Mouse (Mus musculus): ENCODE measurements around the gene Tmem150b. TPM values are rescaled to one million over a fixed set of nuclear protein-coding genes. Genes with fewer than 3 reads are reported as not detected.

The Tmem150b gene
- polyA plus RNA-seq, 1 experiment from 2014 or later, result 0.14 TPM

GRCm38 (mm10) chr7:4739544-4740275 lies 14.7 kb upstream of the Tmem150b start, which contains the start of gene Kmt5c:
Gene Kmt5c, plus strand, starts transcription at chr7:4740115.
- Histone ChIP-seq H3K4me1 (replicated peaks; ENCODE audit: control insufficient read depth, insufficient read depth, low read length) (peaks cover 15% of the 10 kb centered on the region), H3K9me3 (ENCODE audit: control insufficient read depth, low read length) (no peaks in the 10 kb centered on the region), H3K27me3 (ENCODE audit: control insufficient read depth, insufficient read depth, low read depth, low read length) (no peaks in the 10 kb centered on the region), H3K9ac (ENCODE audit: low read length) (peak within 1 kb of the TSS; percentile 78), H3K4me2 (ENCODE audit: low read depth, low read length) (peak within 1 kb of the TSS; percentile 76), H3K36me3 (ENCODE audit: control insufficient read depth, insufficient read depth, low read length) (no peaks in the 10 kb centered on the region; the same call in 1 of the 2 replicates), H3K4me3 (ENCODE audit: low read length) (peak within 1 kb of the TSS; percentile 65), H3K27ac (ENCODE audit: low read length) (peak within 1 kb of the TSS; percentile 75)
- peak; percentile 96 for ATAC-seq (ENCODE audit: low read depth)
- WGBS, result under 1% methylated on average over 37 of the region's 44 CpGs

- peak overlapping the region; percentile 45 for H3K27ac ChIP-seq (ENCODE audit: low read length)
- no peaks in the 10 kb centered on the region for H3K27me3 ChIP-seq (ENCODE audit: control insufficient read depth, insufficient read depth, low read depth, low read length)
- peak overlapping the region; percentile 33 for H3K9ac ChIP-seq (ENCODE audit: low read length)
- H3K4me2 ChIP-seq (ENCODE audit: low read depth, low read length), result peak overlapping the region; percentile 56
- WGBS, result 43% methylated on average over 10 of the region's 10 CpGs
- H3K36me3 ChIP-seq (ENCODE audit: control insufficient read depth, insufficient read depth, low read length), result no peaks in the 10 kb centered on the region; the same call in 1 of the 2 replicates
- ATAC-seq (ENCODE audit: low read depth), result no peak
- H3K9me3 ChIP-seq (ENCODE audit: control insufficient read depth, low read length), result no peaks in the 10 kb centered on the region
- H3K4me3 ChIP-seq (ENCODE audit: low read length), result peak overlapping the region; percentile 38
- H3K4me1 ChIP-seq (replicated peaks; ENCODE audit: control insufficient read depth, insufficient read depth, low read length), result peaks cover 15% of the 10 kb centered on the region
These were observed 14.0 kb upstream of the Tmem150b start for GRCm38 (mm10) chr7:4739041-4739543.

GRCm38 (mm10) chr7:4732968-4733392 lies 7.9 kb upstream of the Tmem150b start:
- 49% methylated on average over 6 of the region's 6 CpGs for WGBS

GRCm38 (mm10) chr7:4731090-4731489 lies 6.0 kb upstream of the Tmem150b start:
- 75% methylated on average over 5 of the region's 5 CpGs for WGBS
- ATAC-seq (ENCODE audit: low read depth), result no peak
- Histone ChIP-seq H3K4me1 (replicated peaks; ENCODE audit: control insufficient read depth, insufficient read depth, low read length) (no peaks in the 10 kb centered on the region), H3K4me3 (ENCODE audit: low read length) (no peak overlapping the region), H3K9me3 (ENCODE audit: control insufficient read depth, low read length) (no peaks in the 10 kb centered on the region), H3K4me2 (ENCODE audit: low read depth, low read length) (no peak overlapping the region), H3K9ac (ENCODE audit: low read length) (no peak overlapping the region), H3K27me3 (ENCODE audit: control insufficient read depth, insufficient read depth, low read depth, low read length) (no peaks in the 10 kb centered on the region), H3K27ac (ENCODE audit: low read length) (no peak overlapping the region), H3K36me3 (ENCODE audit: control insufficient read depth, insufficient read depth, low read length) (no peaks in the 10 kb centered on the region)

More at GRCm38 (mm10) chr7:4732968-4733392, 7.9 kb upstream of the Tmem150b start:
- H3K27me3 ChIP-seq (ENCODE audit: control insufficient read depth, insufficient read depth, low read depth, low read length), result no peaks in the 10 kb centered on the region
- no peak overlapping the region for H3K4me2 ChIP-seq (ENCODE audit: low read depth, low read length)
- H3K4me3 ChIP-seq (ENCODE audit: low read length), result no peak overlapping the region
- H3K4me1 ChIP-seq (replicated peaks; ENCODE audit: control insufficient read depth, insufficient read depth, low read length), result no peaks in the 10 kb centered on the region
- no peaks in the 10 kb centered on the region for H3K9me3 ChIP-seq (ENCODE audit: control insufficient read depth, low read length)
- H3K36me3 ChIP-seq (ENCODE audit: control insufficient read depth, insufficient read depth, low read length), result no peaks in the 10 kb centered on the region
- H3K9ac ChIP-seq (ENCODE audit: low read length), result no peak overlapping the region
- no peak for ATAC-seq (ENCODE audit: low read depth)
- no peak overlapping the region for H3K27ac ChIP-seq (ENCODE audit: low read length)

- ATAC-seq (ENCODE audit: low read depth), result no peak
- H3K9ac ChIP-seq (ENCODE audit: low read length), result no peak overlapping the region
- no peak overlapping the region for H3K4me3 ChIP-seq (ENCODE audit: low read length)
- H3K36me3 ChIP-seq (ENCODE audit: control insufficient read depth, insufficient read depth, low read length), result no peaks in the 10 kb centered on the region
- no peaks in the 10 kb centered on the region for H3K27me3 ChIP-seq (ENCODE audit: control insufficient read depth, insufficient read depth, low read depth, low read length)
- H3K27ac ChIP-seq (ENCODE audit: low read length), result no peak overlapping the region
- WGBS, result 17% methylated on average over 3 of the region's 3 CpGs
- H3K4me2 ChIP-seq (ENCODE audit: low read depth, low read length), result no peak overlapping the region
- H3K9me3 ChIP-seq (ENCODE audit: control insufficient read depth, low read length), result no peaks in the 10 kb centered on the region
- no peaks in the 10 kb centered on the region for H3K4me1 ChIP-seq (replicated peaks; ENCODE audit: control insufficient read depth, insufficient read depth, low read length)
These were observed 690 bp downstream of the Tmem150b start for GRCm38 (mm10) chr7:4724359-4724758.

GRCm38 (mm10) chr7:4723508-4723907 lies 1.5 kb downstream of the Tmem150b start:
- Histone ChIP-seq H3K36me3 (ENCODE audit: control insufficient read depth, insufficient read depth, low read length) (no peaks in the 10 kb centered on the region), H3K9ac (ENCODE audit: low read length) (peak overlapping the region; percentile 42), H3K27ac (ENCODE audit: low read length) (no peak overlapping the region), H3K4me3 (ENCODE audit: low read length) (peak overlapping the region; percentile 39), H3K27me3 (ENCODE audit: control insufficient read depth, insufficient read depth, low read depth, low read length) (no peaks in the 10 kb centered on the region), H3K4me2 (ENCODE audit: low read depth, low read length) (peak overlapping the region; percentile 55), H3K4me1 (replicated peaks; ENCODE audit: control insufficient read depth, insufficient read depth, low read length) (no peaks in the 10 kb centered on the region), H3K9me3 (ENCODE audit: control insufficient read depth, low read length) (no peaks in the 10 kb centered on the region)
- ATAC-seq (ENCODE audit: low read depth), result peak; percentile 73
- WGBS, result 31% methylated on average over 12 of the region's 12 CpGs

- no peaks in the 10 kb centered on the region for H3K27me3 ChIP-seq (ENCODE audit: control insufficient read depth, insufficient read depth, low read depth, low read length)
- H3K4me3 ChIP-seq (ENCODE audit: low read length), result no peak overlapping the region
- no peaks in the 10 kb centered on the region for H3K4me1 ChIP-seq (replicated peaks; ENCODE audit: control insufficient read depth, insufficient read depth, low read length)
- 86% methylated on average over 3 of the region's 3 CpGs for WGBS
- no peak overlapping the region for H3K27ac ChIP-seq (ENCODE audit: low read length)
- no peak overlapping the region for H3K4me2 ChIP-seq (ENCODE audit: low read depth, low read length)
- no peaks in the 10 kb centered on the region for H3K9me3 ChIP-seq (ENCODE audit: control insufficient read depth, low read length)
- ATAC-seq (ENCODE audit: low read depth), result no peak
- no peak overlapping the region for H3K9ac ChIP-seq (ENCODE audit: low read length)
- no peaks in the 10 kb centered on the region; the same call in 1 of the 2 replicates for H3K36me3 ChIP-seq (ENCODE audit: control insufficient read depth, insufficient read depth, low read length)
These were observed 5.8 kb downstream of the Tmem150b start for GRCm38 (mm10) chr7:4719276-4719675.

- no peak for ATAC-seq (ENCODE audit: low read depth)
- WGBS, result 67% methylated on average over 6 of the region's 6 CpGs
- Histone ChIP-seq H3K9ac (ENCODE audit: low read length) (no peak overlapping the region), H3K4me3 (ENCODE audit: low read length) (no peak overlapping the region), H3K4me2 (ENCODE audit: low read depth, low read length) (no peak overlapping the region), H3K27me3 (ENCODE audit: control insufficient read depth, insufficient read depth, low read depth, low read length) (no peaks in the 10 kb centered on the region), H3K27ac (ENCODE audit: low read length) (no peak overlapping the region), H3K4me1 (replicated peaks; ENCODE audit: control insufficient read depth, insufficient read depth, low read length) (no peaks in the 10 kb centered on the region), H3K9me3 (ENCODE audit: control insufficient read depth, low read length) (no peaks in the 10 kb centered on the region), H3K36me3 (ENCODE audit: control insufficient read depth, insufficient read depth, low read length) (no peaks in the 10 kb centered on the region; the same call in 1 of the 2 replicates)
These were observed 8.1 kb downstream of the Tmem150b start for GRCm38 (mm10) chr7:4716955-4717354.

- no peaks in the 10 kb centered on the region for H3K27me3 ChIP-seq (ENCODE audit: control insufficient read depth, insufficient read depth, low read depth, low read length)
- no peak overlapping the region for H3K27ac ChIP-seq (ENCODE audit: low read length)
- no peak overlapping the region for H3K4me2 ChIP-seq (ENCODE audit: low read depth, low read length)
- H3K9me3 ChIP-seq (ENCODE audit: control insufficient read depth, low read length), result no peaks in the 10 kb centered on the region
- peaks cover 11% of the 10 kb centered on the region for H3K36me3 ChIP-seq (ENCODE audit: control insufficient read depth, insufficient read depth, low read length)
- H3K9ac ChIP-seq (ENCODE audit: low read length), result no peak overlapping the region
- ATAC-seq (ENCODE audit: low read depth), result no peak
- no peak overlapping the region for H3K4me3 ChIP-seq (ENCODE audit: low read length)
- 79% methylated on average over 3 of the region's 3 CpGs for WGBS
- H3K4me1 ChIP-seq (replicated peaks; ENCODE audit: control insufficient read depth, insufficient read depth, low read length), result no peaks in the 10 kb centered on the region
These were observed 12.5 kb downstream of the Tmem150b start for GRCm38 (mm10) chr7:4712594-4712993.
